Mouse (Mus musculus) embryonic facial prominence, embryonic 10.5 days (tissue): ENCODE results near the gene Lrrtm1. TPM values are rescaled to one million over a fixed set of nuclear protein-coding genes. Genes with fewer than 3 reads are reported as not detected.

ENCODE experiments used
- DNase-seq: peaks from one replicate; pipeline ENCODE4 v3.0.0-alpha.2; 2017; ENCODE audit warnings: low spot score
- H3K27ac ChIP-seq: fragments of 300-500 bp; sonication (generic); replicated peaks from 2 replicates; pipeline ENCODE4 v1.5.1; 2016; ENCODE audit warnings: mild to moderate bottlenecking
- H3K27me3 ChIP-seq: fragments of 300-500 bp; sonication (generic); replicated peaks from 2 replicates; pipeline ENCODE4 v1.6.1; 2016; ENCODE audit warnings: low read depth, mild to moderate bottlenecking; ENCODE audit not compliant: poor library complexity, severe bottlenecking
- H3K36me3 ChIP-seq: fragments of 300-500 bp; sonication (generic); replicated peaks from 2 replicates; pipeline ENCODE4 v1.6.1; 2016; ENCODE audit warnings: mild to moderate bottlenecking, moderate library complexity
- H3K4me1 ChIP-seq: fragments of 300-500 bp; sonication (generic); 2 replicates; pipeline ENCODE4 v1.6.1; 2016
- H3K4me3 ChIP-seq: fragments of 300-500 bp; sonication (generic); 2 replicates; pipeline ENCODE4 v1.5.1; 2016; ENCODE audit warnings: mild to moderate bottlenecking, moderate library complexity
- H3K9me3 ChIP-seq: fragments of 300-500 bp; sonication (generic); 2 replicates; pipeline ENCODE4 v1.6.1; 2016; ENCODE audit warnings: mild to moderate bottlenecking
- WGBS: fragments of 180-500 bp; shearing (Covaris S2); methylation state at CpG from one replicate; pipeline ENCODE4 v1.1.7; 2016; 5-methylcytosine and 5-hydroxymethylcytosine counted together
- polyA plus RNA-seq: library from polyadenylated mRNA; unstranded; fragments of >200 nt; fragmentation: Nextera tagmentation; extraction: Ambion mirVana; gene quantifications from 2 replicates; pipeline ENCODE4 v1.2.1, GENCODE M21; 2016

Gene Lrrtm1
- polyA plus RNA-seq, 1 experiment from 2014 or later, result 4.9 TPM

DNA sequence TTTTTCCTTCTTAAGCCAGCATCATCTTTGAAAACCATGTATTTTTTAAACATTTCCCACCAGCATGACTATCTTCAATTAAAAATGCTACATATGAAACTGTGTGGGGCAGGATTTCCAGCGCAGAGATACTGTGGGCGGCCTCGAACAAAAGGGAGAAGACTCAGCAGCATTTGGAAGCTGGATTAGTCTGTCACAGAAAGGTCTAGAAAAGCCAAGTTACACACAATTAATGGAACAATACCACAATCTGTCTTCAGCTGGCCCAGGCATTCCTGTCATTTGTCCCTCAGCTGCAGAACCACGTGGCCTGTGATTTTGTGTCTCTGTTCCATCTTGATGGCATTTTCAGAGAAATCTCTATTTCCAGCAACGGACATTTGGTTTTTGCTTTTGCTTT, 11.0 kb downstream of the Lrrtm1 start:
- 81% methylated on average over 5 of the region's 5 CpGs for WGBS
- Histone ChIP-seq H3K27ac (no peak overlapping the region), H3K4me1 (no peaks in the 10 kb centered on the region), H3K9me3 (no peaks in the 10 kb centered on the region), H3K27me3 (peaks cover 5% of the 10 kb centered on the region), H3K4me3 (no peak overlapping the region), H3K36me3 (no peaks in the 10 kb centered on the region)
- no peak for DNase-seq

DNA sequence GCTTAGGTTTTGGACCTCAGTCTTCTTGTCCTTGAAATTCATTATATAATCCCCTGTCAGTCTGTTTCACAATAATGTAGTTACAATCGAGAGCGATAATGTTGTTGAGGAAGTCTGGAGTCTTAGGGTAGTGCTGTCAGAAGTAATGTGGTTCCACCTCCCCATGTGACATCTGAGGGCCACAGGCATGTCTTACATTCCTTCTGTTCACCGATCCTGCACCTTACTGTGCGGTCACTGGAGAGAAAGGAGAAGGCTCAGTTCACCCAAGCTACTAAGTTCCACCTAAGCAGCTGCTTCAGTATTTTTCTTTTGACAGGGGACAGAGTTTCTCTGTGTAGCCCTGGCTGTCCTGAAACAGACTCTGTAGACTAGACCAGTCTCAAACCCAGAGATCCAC, 13.9 kb downstream of the Lrrtm1 start:
- Histone ChIP-seq H3K9me3 (no peaks in the 10 kb centered on the region), H3K27ac (no peak overlapping the region), H3K4me3 (no peak overlapping the region), H3K27me3 (no peaks in the 10 kb centered on the region), H3K4me1 (no peaks in the 10 kb centered on the region), H3K36me3 (no peaks in the 10 kb centered on the region)
- 92% methylated on average over 4 of the region's 4 CpGs for WGBS
- no peak for DNase-seq

DNA sequence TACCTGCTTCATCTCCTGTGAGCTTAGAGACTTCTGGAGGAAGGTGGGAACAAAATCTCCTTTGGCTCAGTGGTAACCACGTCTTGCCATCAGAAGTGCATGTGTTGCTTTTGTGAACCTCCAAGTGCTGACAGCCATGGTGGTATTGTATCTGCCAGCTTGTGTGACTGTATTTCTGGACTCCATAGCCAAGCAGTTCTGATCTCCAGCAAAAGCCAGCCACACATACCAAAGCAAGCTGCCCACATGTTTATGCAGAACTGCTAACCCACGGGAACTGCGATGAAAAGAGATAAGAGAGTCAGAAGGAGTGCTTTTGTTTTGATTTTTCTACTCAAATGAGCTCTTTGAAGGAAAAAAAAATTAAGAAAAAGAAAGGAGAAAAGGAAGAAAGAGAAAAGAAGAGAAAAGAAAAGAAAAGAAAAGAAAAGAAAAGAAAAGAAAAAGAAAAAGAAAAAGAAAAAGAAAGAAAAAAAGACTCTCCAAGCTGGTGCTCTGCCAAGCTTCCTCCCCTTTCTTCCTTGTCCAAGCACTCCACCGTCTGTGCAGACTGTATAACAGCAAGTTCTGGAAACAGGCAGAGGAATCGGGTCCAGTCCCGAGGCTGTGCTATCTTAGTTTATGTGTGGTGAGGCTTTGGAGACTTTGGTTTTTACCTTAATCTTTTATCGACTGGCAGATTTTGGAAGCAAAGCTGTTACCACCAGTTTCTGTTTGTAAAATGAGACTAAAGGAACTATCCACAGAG, 15.0 kb downstream of the Lrrtm1 start:
- no peaks in the 10 kb centered on the region for H3K36me3 ChIP-seq
- 52% methylated on average over 7 of the region's 7 CpGs for WGBS
- H3K4me1 ChIP-seq, result no peaks in the 10 kb centered on the region
- no peaks in the 10 kb centered on the region for H3K27me3 ChIP-seq
- no peak overlapping the region for H3K27ac ChIP-seq
- no peak for DNase-seq
- H3K9me3 ChIP-seq, result no peaks in the 10 kb centered on the region
- H3K4me3 ChIP-seq, result no peak overlapping the region

DNA sequence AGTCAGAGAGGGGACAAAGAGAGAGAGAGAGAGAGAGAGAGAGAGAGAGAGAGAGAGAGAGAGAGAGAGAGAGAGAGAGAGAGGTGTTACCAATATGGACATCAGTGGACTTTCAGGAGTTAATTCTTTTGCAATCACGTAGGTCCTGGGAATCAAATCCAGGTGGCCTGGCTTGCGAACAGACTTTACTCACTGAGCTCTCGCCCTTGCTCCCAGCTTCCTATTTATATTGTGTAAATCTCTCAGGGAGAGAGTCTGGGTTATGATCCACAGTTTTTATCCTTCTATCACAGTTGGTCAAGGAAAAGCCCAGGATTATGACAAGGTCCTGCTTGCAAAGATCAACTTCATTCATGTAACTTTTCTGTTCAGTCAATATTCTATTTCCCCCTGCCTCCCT, 22.7 kb downstream of the Lrrtm1 start:
- no peaks in the 10 kb centered on the region for H3K36me3 ChIP-seq
- H3K27ac ChIP-seq, result no peak overlapping the region
- no peaks in the 10 kb centered on the region for H3K9me3 ChIP-seq
- H3K27me3 ChIP-seq, result no peaks in the 10 kb centered on the region
- 34% methylated on average over 3 of the region's 3 CpGs for WGBS
- DNase-seq, result peak; percentile 14
- H3K4me3 ChIP-seq, result no peak overlapping the region
- H3K4me1 ChIP-seq, result no peaks in the 10 kb centered on the region

DNA sequence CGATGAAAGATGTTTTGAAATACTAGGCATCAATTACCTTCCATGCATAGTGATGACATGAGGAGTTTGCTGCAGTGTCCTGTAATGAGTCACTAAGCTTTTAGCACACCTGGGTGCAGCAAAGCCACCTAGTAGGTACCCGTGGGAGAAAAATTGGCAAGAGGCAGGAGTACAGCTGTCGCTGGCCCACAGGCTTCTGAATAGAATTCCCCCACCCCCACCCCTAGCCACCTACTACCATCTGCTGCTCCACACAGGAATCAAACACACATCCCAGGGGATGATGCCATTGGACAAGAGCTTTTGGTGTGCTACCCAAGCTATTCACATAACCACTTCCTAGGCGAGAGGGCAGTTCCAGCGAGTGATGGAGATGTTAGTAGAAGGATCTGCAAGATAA, 36.3 kb downstream of the Lrrtm1 start:
- Histone ChIP-seq H3K4me1 (no peaks in the 10 kb centered on the region), H3K27ac (no peak overlapping the region), H3K36me3 (no peaks in the 10 kb centered on the region), H3K27me3 (no peaks in the 10 kb centered on the region), H3K4me3 (no peak overlapping the region), H3K9me3 (no peaks in the 10 kb centered on the region)
- no peak for DNase-seq
- 82% methylated on average over 5 of the region's 5 CpGs for WGBS

DNA sequence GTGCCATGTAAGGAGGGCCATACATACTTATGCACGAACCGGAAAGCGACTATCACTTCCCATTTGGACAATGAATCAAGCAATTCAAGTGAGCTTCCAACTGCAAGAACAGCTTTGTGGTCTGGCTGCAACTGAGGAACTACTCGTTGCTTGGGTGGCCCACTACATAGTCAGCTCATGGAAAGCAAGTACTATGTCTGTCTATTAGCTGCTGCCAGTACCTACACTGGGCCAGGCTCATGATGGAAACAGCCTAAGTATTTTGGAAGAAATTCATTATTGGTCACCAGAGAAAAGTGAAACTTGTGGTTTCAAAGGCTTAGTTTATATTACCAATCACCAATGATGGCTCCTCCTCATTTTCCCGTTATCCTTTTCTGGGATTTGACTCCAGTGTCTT, 43.8 kb downstream of the Lrrtm1 start:
- Histone ChIP-seq H3K36me3 (no peaks in the 10 kb centered on the region), H3K27me3 (no peaks in the 10 kb centered on the region), H3K4me3 (no peak overlapping the region), H3K27ac (no peak overlapping the region), H3K9me3 (no peaks in the 10 kb centered on the region), H3K4me1 (no peaks in the 10 kb centered on the region)
- WGBS, result 90% methylated on average over 5 of the region's 5 CpGs
- DNase-seq, result no peak

DNA sequence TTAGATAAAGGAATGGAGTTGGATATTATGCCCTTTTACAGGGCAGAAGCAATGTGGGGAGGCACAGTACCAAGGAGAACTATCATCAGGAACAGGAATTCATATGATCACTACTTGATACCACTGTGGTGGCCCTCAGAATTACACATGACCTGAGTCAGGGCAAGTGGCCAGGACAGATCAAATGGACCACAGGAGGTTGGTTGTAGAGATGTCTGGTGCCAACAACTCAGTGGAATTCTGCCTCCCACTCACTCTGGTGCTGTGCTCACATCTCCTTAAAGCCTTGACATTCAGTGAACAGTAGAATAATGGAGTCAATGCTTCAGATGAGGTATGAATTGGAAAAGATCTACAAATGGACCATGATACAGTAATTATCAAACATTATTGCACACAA, 45.9 kb downstream of the Lrrtm1 start:
- Histone ChIP-seq H3K36me3 (no peaks in the 10 kb centered on the region), H3K4me1 (no peaks in the 10 kb centered on the region), H3K9me3 (no peaks in the 10 kb centered on the region), H3K27ac (no peak overlapping the region), H3K27me3 (no peaks in the 10 kb centered on the region), H3K4me3 (no peak overlapping the region)
- no peak for DNase-seq

DNA sequence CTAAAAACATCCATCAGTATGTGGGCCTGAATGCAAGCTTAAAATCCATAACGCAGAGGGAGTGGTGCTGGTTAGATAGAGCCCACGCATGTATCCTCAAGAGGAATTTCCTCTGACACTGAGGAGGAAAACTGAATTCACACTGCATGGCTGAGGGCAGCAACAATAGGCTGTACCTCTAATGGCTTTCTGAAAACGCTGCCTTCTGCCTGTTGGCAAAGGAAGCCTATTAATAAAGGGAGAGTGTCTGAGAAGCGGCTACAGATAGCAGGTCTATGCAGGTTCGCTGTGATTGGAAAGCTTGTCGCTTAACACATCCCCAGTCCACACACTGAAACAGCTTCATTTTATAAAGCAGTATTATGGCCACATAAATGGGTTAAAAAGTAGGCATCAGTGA, 48.9 kb downstream of the Lrrtm1 start:
- no peak overlapping the region for H3K27ac ChIP-seq
- 75% methylated on average over 6 of the region's 6 CpGs for WGBS
- no peak for DNase-seq
- H3K4me1 ChIP-seq, result no peaks in the 10 kb centered on the region
- no peak overlapping the region for H3K4me3 ChIP-seq
- H3K9me3 ChIP-seq, result no peaks in the 10 kb centered on the region
- H3K36me3 ChIP-seq, result no peaks in the 10 kb centered on the region
- no peaks in the 10 kb centered on the region for H3K27me3 ChIP-seq

DNA sequence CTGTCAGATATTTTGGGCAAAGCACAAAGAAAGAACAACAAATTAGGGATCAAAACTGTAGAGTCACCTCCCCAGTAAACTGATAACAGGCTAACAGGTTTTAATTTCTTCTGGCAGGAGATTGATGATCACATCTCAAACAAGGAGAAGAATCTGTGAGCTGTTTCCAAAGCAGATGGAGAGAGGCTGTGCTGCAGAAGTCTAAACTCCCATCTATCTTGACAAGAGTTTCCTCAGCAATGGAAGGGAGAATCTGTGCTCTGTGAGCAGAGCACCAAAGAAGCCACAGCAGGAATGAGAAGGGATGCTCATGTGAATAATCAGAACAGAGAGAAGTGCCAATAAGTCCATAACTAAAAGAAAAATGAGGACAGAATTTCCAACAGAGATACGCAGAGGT, 58.8 kb downstream of the Lrrtm1 start:
- WGBS, result 88% methylated on average over 1 of the region's 1 CpGs
- Histone ChIP-seq H3K27ac (no peak overlapping the region), H3K9me3 (no peaks in the 10 kb centered on the region), H3K4me3 (no peak overlapping the region), H3K36me3 (no peaks in the 10 kb centered on the region), H3K4me1 (no peaks in the 10 kb centered on the region), H3K27me3 (no peaks in the 10 kb centered on the region)
- no peak for DNase-seq

DNA sequence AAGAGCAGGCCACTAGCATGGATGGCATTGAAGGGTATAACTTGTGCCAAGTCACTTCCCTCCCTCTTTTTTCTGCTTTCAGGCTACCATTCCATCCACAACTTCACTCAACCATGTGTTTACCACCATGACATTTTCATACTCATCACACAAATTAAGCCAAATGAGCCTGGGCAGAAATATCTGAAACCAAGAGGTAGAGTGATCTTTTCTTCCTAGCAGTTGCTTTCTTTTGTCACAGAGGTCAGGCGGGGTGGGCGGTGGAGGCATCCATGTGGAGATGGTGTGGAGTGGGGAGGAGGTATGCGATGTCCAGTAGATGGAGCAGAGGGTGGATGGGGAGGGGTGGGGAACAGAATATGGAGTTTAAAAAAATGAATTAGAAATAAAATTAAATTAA, 64.3 kb downstream of the Lrrtm1 start:
- Histone ChIP-seq H3K4me1 (no peaks in the 10 kb centered on the region), H3K27me3 (no peaks in the 10 kb centered on the region), H3K36me3 (no peaks in the 10 kb centered on the region), H3K4me3 (no peak overlapping the region), H3K27ac (no peak overlapping the region), H3K9me3 (no peaks in the 10 kb centered on the region)
- WGBS, result 89% methylated on average over 3 of the region's 3 CpGs
- no peak for DNase-seq
